Comparison of ENCODE assay signal across 21 mouse cellular contexts in genomic region chr9:15250376-15250775, GRCm38 (mm10). TPM values are rescaled to one million over a fixed set of nuclear protein-coding genes. Genes with fewer than 3 reads are reported as not detected.
DNase-seq lines count a peak whose midpoint lies in the region; ATAC-seq lines count a peak whose summit lies in the region.
"Had no signal": no experiment of that assay in that cellular context is flagged by ENCODE, and none has a peak within 500 bp of the region (broad histone marks: within the 10 kb centered on the region; RNA-seq: fewer than 3 reads in every experiment).

No protein-coding gene starts in this region.

- intact Hi-C loops in heart, postnatal 25 days (cut with DNase I), result no loop called here
- intact Hi-C loops in left cerebral cortex, postnatal 10 days (cut with DNase I), result no loop called here
- intact Hi-C loops in gastrocnemius, postnatal 14 days (cut with DNase I; ENCODE audit: low total_unique reads), result no loop called here

- H3K4me3 ChIP-seq in heart, embryonic 16.5 days (ENCODE audit: low read length), result no peak overlapping the region
- H3K4me3 ChIP-seq: embryonic facial prominence, embryonic 12.5 days; hindbrain, embryonic 10.5 days; midbrain, embryonic 15.5 days had no signal

- 0 out of 2 replicates have a peak, but pooled peaks have one; percentile 37 for ATAC-seq in heart, embryonic 16.5 days (replicated peaks; ENCODE audit: extremely low read depth, insufficient read depth, low FRiP score)
- peak; percentile 47 for ATAC-seq in common myeloid progenitor, adult 5-6 weeks (replicated peaks; ENCODE audit: low read depth, poor library complexity, severe bottlenecking)
- ATAC-seq: inflammation-experienced regulatory T-cells, adult 6 months; midbrain, embryonic 15.5 days had no signal

- peaks cover 5% of the 10 kb centered on the region; the same call in 1 of the 2 replicates for H3K9me3 ChIP-seq in heart, embryonic 16.5 days (replicated peaks; ENCODE audit: control insufficient read depth, low read length)
- H3K9me3 ChIP-seq: embryonic facial prominence, embryonic 12.5 days; hindbrain, embryonic 10.5 days; midbrain, embryonic 15.5 days had no signal

- no peaks in the 10 kb centered on the region for H3K36me3 ChIP-seq in heart, embryonic 16.5 days (ENCODE audit: control insufficient read depth, insufficient read depth)
- H3K36me3 ChIP-seq: embryonic facial prominence, embryonic 12.5 days; hindbrain, embryonic 10.5 days; midbrain, embryonic 15.5 days had no signal

- no peaks in the 10 kb centered on the region for H3K27me3 ChIP-seq in heart, embryonic 16.5 days (ENCODE audit: control insufficient read depth, insufficient read depth, low read length)
- H3K27me3 ChIP-seq: embryonic facial prominence, embryonic 12.5 days; midbrain, embryonic 15.5 days had no signal

- no peak for DNase-seq in heart, postnatal 25 days (ENCODE audit: low spot score)
- peak; percentile 21 to 22 for DNase-seq in kidney, postnatal 4 days
- DNase-seq in kidney, adult 9 months, result no peak
- DNase-seq in left cerebral cortex, postnatal 10 days (ENCODE audit: extremely low spot score in 1 of 2, low spot score in 2 of 2), result no peak
- no peak for DNase-seq in gastrocnemius, postnatal 14 days
- DNase-seq: cerebellum, adult 11 months; gastrocnemius, postnatal 10 days; layer of hippocampus, adult 9-11 months; liver; lung, embryonic 14.5 days; right cerebral cortex, postnatal 14 days; thymus, adult 18-20 months had no signal

- H3K27ac ChIP-seq in heart, embryonic 16.5 days (ENCODE audit: low read length), result no peak overlapping the region
- H3K27ac ChIP-seq: embryonic facial prominence, embryonic 12.5 days; hindbrain, embryonic 10.5 days; macrophage; midbrain, embryonic 15.5 days had no signal

- no peaks in the 10 kb centered on the region for H3K4me1 ChIP-seq in heart, embryonic 16.5 days (ENCODE audit: control insufficient read depth, insufficient read depth, low read length)
- H3K4me1 ChIP-seq: embryonic facial prominence, embryonic 12.5 days; hindbrain, embryonic 10.5 days; midbrain, embryonic 15.5 days had no signal

- H3K4me2 ChIP-seq in heart, embryonic 16.5 days (ENCODE audit: low read depth, low read length), result no peak overlapping the region
- H3K4me2 ChIP-seq: embryonic facial prominence, embryonic 12.5 days; heart, embryonic 11.5 days; lung, embryonic 14.5 days; midbrain, embryonic 15.5 days had no signal

- H3K9ac ChIP-seq in heart, embryonic 16.5 days (ENCODE audit: low read length), result no peak overlapping the region
- H3K9ac ChIP-seq: embryonic facial prominence, embryonic 12.5 days; lung, embryonic 14.5 days; midbrain, embryonic 15.5 days had no signal

- WGBS in heart, embryonic 16.5 days, result 52% methylated on average over 7 of the region's 7 CpGs

RNA-seq across cellular contexts. Expression of gene Vstm5, which starts 11.5 kb away (rescaled TPM):
- 1.4 and 1.6 TPM in 2 replicates for polyA plus RNA-seq in heart, embryonic 16.5 days (2015; fragmentation: Nextera tagmentation; extraction: Ambion mirVana)
- under 1 TPM; 0.21 to 0.59 TPM for total RNA-seq in heart, postnatal 25 days (2021)
- total RNA-seq in common myeloid progenitor, adult 5-6 weeks (2017), result 1.0 TPM in 1 of 2 replicates, not detected in the other
- 10 to 100 TPM; 10.1 to 11.0 TPM for total RNA-seq in left cerebral cortex, postnatal 10 days (2021)
- under 1 TPM; 0.14 to 0.27 TPM for total RNA-seq in gastrocnemius, postnatal 14 days (2021)
- polyA plus RNA-seq: C2C12; inflammation-experienced regulatory T-cells, adult 6 months; macrophage had no signal

RNA-seq across cellular contexts. Expression of gene Med17, which starts 29.4 kb away (rescaled TPM):
- 19.9 and 21.1 TPM in 2 replicates for polyA plus RNA-seq in heart, embryonic 16.5 days (2015; fragmentation: Nextera tagmentation; extraction: Ambion mirVana)
- total RNA-seq in heart, postnatal 25 days (2021), result 10 to 100 TPM; 15.1 to 15.7 TPM
- total RNA-seq in common myeloid progenitor, adult 5-6 weeks (2017), result 34.3 and 35.0 TPM in 2 replicates
- total RNA-seq in left cerebral cortex, postnatal 10 days (2021), result 10 to 100 TPM; 34.5 to 35.1 TPM
- total RNA-seq in gastrocnemius, postnatal 14 days (2021), result 10 to 100 TPM; 11.0 to 12.2 TPM

RNA-seq across cellular contexts. Expression of gene Taf1d, which starts 55.6 kb away (rescaled TPM):
- 40.8 and 47.4 TPM in 2 replicates for polyA plus RNA-seq in heart, embryonic 16.5 days (2015; fragmentation: Nextera tagmentation; extraction: Ambion mirVana)
- 10 to 100 TPM; 28.0 to 32.3 TPM for total RNA-seq in heart, postnatal 25 days (2021)
- 1,699 and 1,798 TPM in 2 replicates for total RNA-seq in common myeloid progenitor, adult 5-6 weeks (2017)
- 10 to 100 TPM; 38.1 to 43.6 TPM for total RNA-seq in left cerebral cortex, postnatal 10 days (2021)
- 10 to 100 TPM; 48.3 to 55.4 TPM for total RNA-seq in gastrocnemius, postnatal 14 days (2021)

RNA-seq across cellular contexts. Expression of gene 4931406C07Rik, which starts 55.9 kb away (rescaled TPM):
- 5.1 and 6.2 TPM in 2 replicates for polyA plus RNA-seq in heart, embryonic 16.5 days (2015; fragmentation: Nextera tagmentation; extraction: Ambion mirVana)
- total RNA-seq in heart, postnatal 25 days (2021), result 1 to 10 TPM; 4.6 to 5.6 TPM
- total RNA-seq in common myeloid progenitor, adult 5-6 weeks (2017), result 14.8 and 18.2 TPM in 2 replicates
- 10 to 100 TPM; 26.0 to 27.1 TPM for total RNA-seq in left cerebral cortex, postnatal 10 days (2021)
- 1 to 10 TPM; 5.9 to 6.7 TPM for total RNA-seq in gastrocnemius, postnatal 14 days (2021)

Comparison
In these comparisons a context has a peak if more than half of its experiments do, and no peak if none do; other contexts are left out.
1. DNase-seq: peak in kidney, postnatal 4 days (2 of 2); none in heart, postnatal 25 days (single experiment), kidney, adult 9 months (single experiment), left cerebral cortex, postnatal 10 days (0 of 2) and gastrocnemius, postnatal 14 days (single experiment).
2. RNA of gene Taf1d, which starts 55.6 kb away (total RNA-seq): 1,699 to 1,798 TPM in common myeloid progenitor, adult 5-6 weeks; 48.3 to 55.4 TPM in gastrocnemius, postnatal 14 days, 38.1 to 43.6 TPM in left cerebral cortex, postnatal 10 days and 28.0 to 32.3 TPM in heart, postnatal 25 days; every median in the first group is over 10 times any median in the second.